Mouse (Mus musculus) sigmoid colon, adult 10 weeks (tissue): ENCODE results near the gene Dusp8. TPM values are rescaled to one million over a fixed set of nuclear protein-coding genes. Genes with fewer than 3 reads are reported as not detected.

Experiments used
- polyA plus RNA-seq: library from polyadenylated mRNA; stranded (reverse); fragments of 350-450 nt; fragmentation: Illumina TruSeq; extraction: RNeasy Lipid Tissue Mini Kit (QIAGEN cat#74804); gene quantifications from one replicate; pipeline ENCODE4 v1.2.3, GENCODE M21; 2014; ENCODE audit warnings: low read depth, low replicate concordance

Gene Dusp8
- 0.79 TPM for polyA plus RNA-seq

DNA sequence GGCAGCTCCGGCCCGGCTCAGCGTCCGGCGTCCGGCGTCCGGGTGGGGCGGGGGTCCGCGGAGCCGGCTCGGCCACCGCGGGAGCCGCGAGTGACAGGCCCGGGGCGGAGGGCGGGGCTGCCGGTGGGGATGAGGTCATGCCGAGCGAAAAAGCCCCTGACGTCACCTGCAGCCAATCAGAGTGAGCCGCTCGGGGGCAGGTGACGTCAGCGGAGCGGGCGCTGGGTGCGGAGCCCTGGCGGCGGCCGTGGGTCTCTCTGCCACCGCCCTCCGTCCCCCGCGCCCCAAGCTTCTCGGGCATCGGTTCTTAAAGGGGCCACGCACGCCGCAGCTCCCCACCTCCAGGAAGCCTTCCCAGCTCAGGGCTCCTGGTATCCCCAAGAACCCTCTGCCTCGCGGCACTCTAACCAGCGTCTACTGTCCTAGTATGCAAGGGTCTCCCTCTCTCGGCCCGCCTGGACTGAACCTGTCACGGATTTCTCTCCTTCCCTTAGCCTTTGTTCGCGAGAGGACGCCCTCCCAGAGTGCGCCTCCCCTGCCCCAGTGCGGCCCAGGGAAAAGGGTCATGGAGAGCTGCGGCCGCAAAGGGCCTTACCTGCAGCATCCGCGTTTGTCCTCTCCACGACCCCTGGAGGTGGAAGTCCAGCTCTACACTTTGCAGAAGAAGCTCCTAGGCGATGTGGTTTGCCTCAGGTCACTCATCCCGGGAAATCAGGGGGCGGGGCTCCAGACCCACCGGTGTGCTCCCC lies at the start of gene Dusp8:
Gene Dusp8, minus strand, starts transcription at position 661 of the 749 bp plus-strand sequence.

DNA sequence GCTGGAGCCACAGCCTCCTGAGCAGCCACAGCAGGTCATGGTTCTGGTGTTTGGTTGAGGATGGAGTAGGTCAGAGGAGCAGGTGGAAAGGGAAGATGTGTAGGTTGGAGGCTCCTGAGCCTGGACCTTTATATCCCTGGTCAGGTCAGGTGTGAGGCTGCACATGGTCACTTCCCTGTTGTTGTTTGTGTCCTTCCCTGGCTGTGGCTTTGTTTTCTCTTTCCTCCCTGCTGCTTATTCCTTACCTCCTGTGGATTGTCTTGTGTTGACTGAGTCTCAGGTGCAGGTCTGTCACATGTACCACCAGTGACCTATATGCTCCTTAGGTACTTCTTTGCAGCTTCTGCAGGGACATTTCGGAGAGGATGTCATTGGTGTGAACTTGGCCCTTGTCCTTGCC lies 48.9 kb upstream of the Dusp8 start, which contains the start of gene Gm45337:
Gene Gm45337, minus strand, starts transcription at position 101 of the 400 bp plus-strand sequence.

DNA sequence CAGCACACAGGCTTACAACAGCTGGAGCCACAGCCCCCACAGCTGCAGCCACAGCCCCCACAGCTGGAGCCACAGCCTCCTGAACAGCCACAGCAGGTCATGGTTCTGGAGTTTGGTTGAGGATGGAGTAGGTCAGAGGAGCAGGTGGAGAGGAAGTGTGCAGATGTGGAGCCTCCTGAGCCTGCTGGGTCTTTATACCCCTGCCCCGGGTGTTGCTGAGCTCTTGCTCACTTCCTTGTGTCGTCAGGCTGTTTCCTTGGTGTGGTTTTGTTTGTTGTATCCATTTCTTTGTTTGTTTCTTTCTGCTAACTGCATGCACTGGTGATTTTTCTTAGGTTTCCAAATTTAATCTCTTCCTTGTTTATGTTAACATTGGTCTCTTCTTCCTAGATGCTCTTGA lies 40.3 kb upstream of the Dusp8 start, which contains the start of gene Gm39115:
Gene Gm39115, minus strand, starts transcription at position 101 of the 400 bp plus-strand sequence.

DNA sequence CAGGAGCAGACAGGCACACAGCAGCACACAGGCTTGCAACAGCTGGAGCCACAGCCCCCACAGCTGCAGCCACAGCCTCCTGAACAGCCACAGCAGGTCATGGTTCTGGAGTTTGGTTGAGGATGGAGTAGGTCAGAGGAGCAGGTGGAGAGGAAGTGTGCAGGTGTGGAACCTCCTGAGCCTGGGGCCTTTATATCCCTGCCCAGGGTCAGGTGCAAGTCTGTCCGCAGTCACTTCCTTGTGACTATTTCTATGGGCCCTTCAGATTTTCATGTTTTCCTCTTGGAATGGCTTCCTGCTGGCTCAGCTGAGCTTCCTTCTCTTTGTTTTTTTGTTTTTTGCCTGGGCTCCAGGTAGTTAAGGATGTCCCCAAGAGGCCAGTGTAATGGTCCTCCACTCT lies 25.0 kb upstream of the Dusp8 start, which contains the start of gene Gm45618:
Gene Gm45618, minus strand, starts transcription at position 101 of the 400 bp plus-strand sequence.

DNA sequence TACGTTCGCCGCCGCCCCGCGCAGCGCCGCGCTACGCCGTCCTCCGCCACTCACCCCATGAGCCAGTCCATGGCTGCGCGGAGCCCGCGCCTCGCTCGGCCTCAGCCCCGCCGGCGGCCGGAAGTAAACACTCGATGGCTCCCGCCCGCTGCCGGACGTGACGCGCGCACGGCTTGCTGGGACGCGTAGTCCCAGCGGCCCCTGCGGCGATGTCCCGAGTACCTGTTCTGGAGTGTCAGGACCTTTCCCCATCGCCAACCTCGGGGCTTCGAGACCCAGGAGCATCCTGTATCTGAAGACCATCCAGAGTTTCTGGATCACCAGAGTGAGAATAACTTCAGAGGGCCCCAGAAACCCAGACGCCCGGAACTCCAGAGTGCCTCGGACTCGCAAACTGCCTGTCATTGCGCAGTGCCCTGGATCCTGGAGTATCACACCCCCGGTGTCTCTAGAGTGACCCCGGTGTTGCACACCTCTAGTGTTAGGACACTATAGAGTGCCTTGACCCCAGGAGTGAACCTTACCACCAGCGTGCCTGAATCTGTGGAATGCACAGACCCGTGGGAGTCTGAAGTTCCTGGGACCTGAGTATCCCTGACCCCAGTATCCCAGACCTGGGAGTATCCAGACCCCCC lies 34.6 kb downstream of the Dusp8 start, which contains the start of gene Mob2:
Gene Mob2, minus strand, starts transcription at position 135 of the 635 bp plus-strand sequence.

Other genes with a start within 250 kb of the Dusp8 start
- 38.0 TPM for gene Tollip, start 177.3 kb downstream of the Dusp8 start, polyA plus RNA-seq
- gene Brsk2, start 146.1 kb downstream of the Dusp8 start, polyA plus RNA-seq = 0.22 TPM
- 20.4 TPM for gene Mob2, start 34.8 kb downstream of the Dusp8 start, polyA plus RNA-seq
- not detected for gene Gm45618, start 24.9 kb upstream of the Dusp8 start, polyA plus RNA-seq
- not detected for gene Gm39115, start 40.2 kb upstream of the Dusp8 start, polyA plus RNA-seq
- not detected for gene Gm45337, start 48.8 kb upstream of the Dusp8 start, polyA plus RNA-seq
- not detected for gene Gm29735, start 61.3 kb upstream of the Dusp8 start, polyA plus RNA-seq
- not detected for gene Gm4553, start 69.9 kb upstream of the Dusp8 start, polyA plus RNA-seq
- not detected for gene Krtap5-2, start 80.2 kb upstream of the Dusp8 start, polyA plus RNA-seq
- not detected for gene Gm10153, start 94.5 kb upstream of the Dusp8 start, polyA plus RNA-seq
- not detected for gene Krtap5-3, start 105.5 kb upstream of the Dusp8 start, polyA plus RNA-seq
- not detected for gene Gm7579, start 116.0 kb upstream of the Dusp8 start, polyA plus RNA-seq
- not detected for gene Krtap5-5, start 134.1 kb upstream of the Dusp8 start, polyA plus RNA-seq
- not detected for gene Gm40460, start 145.2 kb upstream of the Dusp8 start, polyA plus RNA-seq
- gene Gm2431, start 162.5 kb upstream of the Dusp8 start, polyA plus RNA-seq = not detected
- gene Gm4559, start 178.5 kb upstream of the Dusp8 start, polyA plus RNA-seq = not detected
- gene Krtap5-1, start 201.3 kb upstream of the Dusp8 start, polyA plus RNA-seq = not detected
- gene Krtap5-4, start 207.7 kb upstream of the Dusp8 start, polyA plus RNA-seq = not detected